Mouse (Mus musculus): Measurements from ENCODE around the gene Cd70. TPM values are rescaled to one million over a fixed set of nuclear protein-coding genes. Genes with fewer than 3 reads are reported as not detected.

Gene Cd70
- polyA plus RNA-seq, 1 experiment: not detected

DNA sequence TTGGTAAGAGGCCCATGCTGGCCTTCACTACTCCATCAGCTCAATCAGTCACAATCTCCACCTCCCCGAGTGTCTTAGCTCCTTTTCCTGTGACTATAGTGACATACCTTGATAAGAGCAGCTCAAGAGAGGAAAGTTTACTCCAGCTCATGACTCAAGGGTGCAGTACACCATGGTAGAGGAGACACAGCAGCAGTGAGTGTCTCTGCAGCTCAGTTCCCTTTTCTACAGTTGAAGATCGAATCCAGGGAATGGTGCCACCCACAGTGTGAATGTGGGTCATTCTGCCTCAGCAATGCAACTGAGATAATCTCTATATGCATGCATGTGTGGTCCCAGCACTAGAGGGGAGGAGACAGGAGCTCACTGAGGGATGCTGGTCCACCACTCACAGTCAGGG lies 36.1 kb upstream of the Cd70 start:
- Histone ChIP-seq H3K4me3 (ENCODE audit: control insufficient read depth, low read depth, low read length) (no peak overlapping the region), H3K27me3 (ENCODE audit: control insufficient read depth, insufficient read depth, low read length) (no peaks in the 10 kb centered on the region), H3K4me1 (ENCODE audit: control insufficient read depth, insufficient read depth, low read length) (peaks cover 4% of the 10 kb centered on the region), H3K27ac (ENCODE audit: control insufficient read depth, insufficient read depth, low read depth, low read length) (no peak overlapping the region), H3K36me3 (ENCODE audit: control insufficient read depth, insufficient read depth, low read length) (no peaks in the 10 kb centered on the region)
- no peak for TF ChIP-seq CTCF (IDR thresholded peaks at IDR 0.05; ENCODE audit: control insufficient read depth, insufficient read depth, insufficient replicate concordance, low read depth, low read length)
- no peak for TF ChIP-seq POLR2A (IDR thresholded peaks at IDR 0.05; ENCODE audit: control insufficient read depth, low read depth, low read length)

- TF ChIP-seq POLR2A (IDR thresholded peaks at IDR 0.05; ENCODE audit: control insufficient read depth, low read depth, low read length): no peak
- no peak for TF ChIP-seq CTCF (IDR thresholded peaks at IDR 0.05; ENCODE audit: control insufficient read depth, insufficient read depth, insufficient replicate concordance, low read depth, low read length)
- no peak overlapping the region for H3K27ac ChIP-seq (ENCODE audit: control insufficient read depth, insufficient read depth, low read depth, low read length)
- H3K36me3 ChIP-seq (ENCODE audit: control insufficient read depth, insufficient read depth, low read length): no peaks in the 10 kb centered on the region
- H3K4me3 ChIP-seq (ENCODE audit: control insufficient read depth, low read depth, low read length): no peak overlapping the region
- H3K27me3 ChIP-seq (ENCODE audit: control insufficient read depth, insufficient read depth, low read length): no peaks in the 10 kb centered on the region
- H3K4me1 ChIP-seq (ENCODE audit: control insufficient read depth, insufficient read depth, low read length): no peaks in the 10 kb centered on the region
Measured at GRCm38 (mm10) chr17:57182871-57183270, 33.3 kb upstream of the Cd70 start.

DNA sequence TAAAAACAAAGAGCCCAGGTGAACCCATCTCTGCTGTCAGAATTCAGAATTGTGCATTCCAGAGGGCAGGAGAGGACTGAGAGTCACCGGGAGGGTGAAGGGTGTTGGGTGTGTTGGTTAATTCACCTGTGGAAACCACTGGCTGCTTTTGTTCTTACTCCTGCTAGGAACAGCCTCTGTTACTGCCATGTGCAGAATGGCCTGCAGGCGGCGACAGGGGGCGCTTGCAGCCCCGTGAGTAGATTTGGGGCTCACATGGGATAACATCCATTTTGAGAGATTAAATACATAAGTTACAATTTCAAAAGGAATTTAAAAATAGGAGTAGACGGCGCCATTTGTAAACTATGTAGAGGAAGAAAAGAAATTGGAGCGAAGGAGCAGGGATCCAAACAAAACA lies 30.8 kb upstream of the Cd70 start:
- Histone ChIP-seq H3K27me3 (ENCODE audit: control insufficient read depth, insufficient read depth, low read length) (no peaks in the 10 kb centered on the region), H3K4me1 (ENCODE audit: control insufficient read depth, insufficient read depth, low read length) (no peaks in the 10 kb centered on the region), H3K4me3 (ENCODE audit: control insufficient read depth, low read depth, low read length) (no peak overlapping the region), H3K27ac (ENCODE audit: control insufficient read depth, insufficient read depth, low read depth, low read length) (no peak overlapping the region), H3K36me3 (ENCODE audit: control insufficient read depth, insufficient read depth, low read length) (no peaks in the 10 kb centered on the region)
- TF ChIP-seq CTCF (IDR thresholded peaks at IDR 0.05; ENCODE audit: control insufficient read depth, insufficient read depth, insufficient replicate concordance, low read depth, low read length): peak; percentile 48; the same call in 1 of the 2 replicates
- no peak for TF ChIP-seq POLR2A (IDR thresholded peaks at IDR 0.05; ENCODE audit: control insufficient read depth, low read depth, low read length)

GRCm38 (mm10) chr17:57173351-57173750 lies 23.8 kb upstream of the Cd70 start:
- no peaks in the 10 kb centered on the region for H3K36me3 ChIP-seq (ENCODE audit: control insufficient read depth, insufficient read depth, low read length)
- no peaks in the 10 kb centered on the region for H3K4me1 ChIP-seq (ENCODE audit: control insufficient read depth, insufficient read depth, low read length)
- H3K4me3 ChIP-seq (ENCODE audit: control insufficient read depth, low read depth, low read length): no peak overlapping the region
- H3K27ac ChIP-seq (ENCODE audit: control insufficient read depth, insufficient read depth, low read depth, low read length): no peak overlapping the region
- no peak for TF ChIP-seq POLR2A (IDR thresholded peaks at IDR 0.05; ENCODE audit: control insufficient read depth, low read depth, low read length)
- H3K27me3 ChIP-seq (ENCODE audit: control insufficient read depth, insufficient read depth, low read length): no peaks in the 10 kb centered on the region

- no peak for TF ChIP-seq CTCF (IDR thresholded peaks at IDR 0.05; ENCODE audit: control insufficient read depth, insufficient read depth, insufficient replicate concordance, low read depth, low read length)
- TF ChIP-seq POLR2A (IDR thresholded peaks at IDR 0.05; ENCODE audit: control insufficient read depth, low read depth, low read length): no peak
- no peak overlapping the region for H3K4me3 ChIP-seq (ENCODE audit: control insufficient read depth, low read depth, low read length)
- no peak overlapping the region for H3K27ac ChIP-seq (ENCODE audit: control insufficient read depth, insufficient read depth, low read depth, low read length)
- H3K27me3 ChIP-seq (ENCODE audit: control insufficient read depth, insufficient read depth, low read length): no peaks in the 10 kb centered on the region
- H3K4me1 ChIP-seq (ENCODE audit: control insufficient read depth, insufficient read depth, low read length): no peaks in the 10 kb centered on the region
- H3K36me3 ChIP-seq (ENCODE audit: control insufficient read depth, insufficient read depth, low read length): no peaks in the 10 kb centered on the region
Measured at GRCm38 (mm10) chr17:57172378-57172777, 22.8 kb upstream of the Cd70 start.

- H3K4me3 ChIP-seq (ENCODE audit: control insufficient read depth, low read depth, low read length): no peak overlapping the region
- no peaks in the 10 kb centered on the region for H3K27me3 ChIP-seq (ENCODE audit: control insufficient read depth, insufficient read depth, low read length)
- H3K27ac ChIP-seq (ENCODE audit: control insufficient read depth, insufficient read depth, low read depth, low read length): no peak overlapping the region
- peaks cover 2% of the 10 kb centered on the region; the same call in 1 of the 2 replicates for H3K4me1 ChIP-seq (ENCODE audit: control insufficient read depth, insufficient read depth, low read length)
- TF ChIP-seq POLR2A (IDR thresholded peaks at IDR 0.05; ENCODE audit: control insufficient read depth, low read depth, low read length): no peak
- TF ChIP-seq CTCF (IDR thresholded peaks at IDR 0.05; ENCODE audit: control insufficient read depth, insufficient read depth, insufficient replicate concordance, low read depth, low read length): no peak
- H3K36me3 ChIP-seq (ENCODE audit: control insufficient read depth, insufficient read depth, low read length): no peaks in the 10 kb centered on the region
Measured at GRCm38 (mm10) chr17:57170616-57171260, 21.2 kb upstream of the Cd70 start.

- H3K4me1 ChIP-seq (ENCODE audit: control insufficient read depth, insufficient read depth, low read length): peaks cover 2% of the 10 kb centered on the region; the same call in 1 of the 2 replicates
- TF ChIP-seq POLR2A (IDR thresholded peaks at IDR 0.05; ENCODE audit: control insufficient read depth, low read depth, low read length) (no peak), CTCF (IDR thresholded peaks at IDR 0.05; ENCODE audit: control insufficient read depth, insufficient read depth, insufficient replicate concordance, low read depth, low read length) (peak; percentile 91; the same call in 1 of the 2 replicates)
- H3K4me3 ChIP-seq (ENCODE audit: control insufficient read depth, low read depth, low read length): no peak overlapping the region
- H3K36me3 ChIP-seq (ENCODE audit: control insufficient read depth, insufficient read depth, low read length): no peaks in the 10 kb centered on the region
- H3K27ac ChIP-seq (ENCODE audit: control insufficient read depth, insufficient read depth, low read depth, low read length): no peak overlapping the region
- H3K27me3 ChIP-seq (ENCODE audit: control insufficient read depth, insufficient read depth, low read length): no peaks in the 10 kb centered on the region
Measured at GRCm38 (mm10) chr17:57166800-57167791, 17.5 kb upstream of the Cd70 start.
